Mouse (Mus musculus): ENCODE data around the gene Gm10645.

- TF ChIP-seq CTCF (conservative IDR thresholded peaks at IDR 0.05; ENCODE audit: insufficient read depth, insufficient read length, low read depth, low read length) (no peak), POLR2A (IDR thresholded peaks at IDR 0.05; ENCODE audit: low read depth, low read length) (no peak)
Measured at GRCm38 (mm10) chr8:83210676-83211075, 44.7 kb upstream of the Gm10645 start.
